Mouse (Mus musculus) cerebellum, adult 2 months (tissue): ENCODE data around the gene Smyd2.

Source experiments
- CTCF ChIP-seq: fragments of 200-500 bp; IDR thresholded peaks from 2 replicates; pipeline ENCODE4 v1.5.1; 2011; ENCODE audit warnings: low read depth, mild to moderate bottlenecking, control low read depth, low read length, moderate library complexity, borderline replicate concordance; ENCODE audit not compliant: insufficient read depth
- POLR2A ChIP-seq: fragments of 200-500 bp; IDR thresholded peaks from 2 replicates; pipeline ENCODE4 v1.6.1; 2011; ENCODE audit warnings: low read length, control low read depth, borderline replicate concordance; ENCODE audit not compliant: insufficient read depth

DNA sequence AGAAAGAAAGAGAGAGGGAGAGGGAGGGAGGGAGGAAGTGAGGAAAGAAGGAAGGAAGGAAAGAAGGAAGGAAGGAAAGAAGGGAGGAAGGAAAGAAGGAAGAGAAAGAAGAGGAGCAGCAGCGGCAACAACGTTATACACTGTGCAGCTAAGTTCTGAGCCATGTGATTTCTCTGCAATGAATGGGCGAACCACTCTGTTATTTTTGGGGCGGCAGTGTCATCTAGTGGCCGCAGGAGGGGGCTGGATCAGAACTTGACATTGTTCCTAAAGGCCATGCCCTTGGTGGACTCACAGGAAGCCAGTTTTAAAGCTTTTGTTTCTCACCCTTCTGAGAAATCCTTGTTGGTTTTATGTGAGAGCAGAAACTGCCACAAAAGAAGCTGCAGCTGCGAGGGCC, 5.5 kb upstream of the Smyd2 start:
- TF ChIP-seq POLR2A, result no peak
- TF ChIP-seq CTCF, result peak; percentile 86
